Mouse (Mus musculus): ENCODE data around the gene Tbx21. TPM values are rescaled to one million over a fixed set of nuclear protein-coding genes. Genes with fewer than 3 reads are reported as not detected.

The Tbx21 gene
- polyA plus RNA-seq, 1 experiment from 2014 or later = 0.15 TPM

- no peak overlapping the region for H3K9ac ChIP-seq
- peaks cover 6% of the 10 kb centered on the region; the same call in 1 of the 2 replicates for H3K36me3 ChIP-seq
- peaks cover 7% of the 10 kb centered on the region; the same call in 1 of the 2 replicates for H3K4me1 ChIP-seq
- peaks cover 7% of the 10 kb centered on the region; the same call in 1 of the 2 replicates for H3K27me3 ChIP-seq
- H3K4me2 ChIP-seq (replicated peaks) = no peak overlapping the region
- ATAC-seq (ENCODE audit: insufficient number of reproducible peaks, low FRiP score, low TSS enrichment, low read depth) = no peak
- 61% methylated on average over 2 of the region's 2 CpGs for WGBS
- no peaks in the 10 kb centered on the region for H3K9me3 ChIP-seq (replicated peaks)
- H3K4me3 ChIP-seq (replicated peaks) = no peak overlapping the region
- H3K27ac ChIP-seq (replicated peaks) = no peak overlapping the region
Measured at GRCm38 (mm10) chr11:97131683-97132082, 16.6 kb upstream of the Tbx21 start.

DNA sequence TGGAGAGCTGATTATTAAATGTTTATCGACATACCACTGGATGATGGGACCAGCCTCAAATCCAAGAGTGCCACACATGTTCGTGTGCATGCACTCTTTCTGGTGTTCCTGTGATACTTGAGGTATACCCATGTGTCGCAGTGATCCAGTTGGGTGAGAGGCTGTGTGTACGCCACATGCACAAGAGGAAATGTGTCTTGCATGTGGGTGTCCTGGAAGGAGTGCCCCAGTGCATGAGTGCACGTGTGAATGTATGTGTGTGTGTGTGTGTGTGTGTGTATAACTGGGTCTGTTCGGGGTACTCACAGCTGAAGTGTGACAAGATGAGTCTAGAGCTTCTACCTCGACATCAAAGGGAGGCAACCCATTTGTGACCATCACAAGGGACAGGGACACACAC lies 15.2 kb upstream of the Tbx21 start:
- Histone ChIP-seq H3K4me3 (replicated peaks) (no peak overlapping the region), H3K9ac (no peak overlapping the region), H3K27me3 (peaks cover 7% of the 10 kb centered on the region; the same call in 1 of the 2 replicates), H3K27ac (replicated peaks) (no peak overlapping the region), H3K4me1 (peaks cover 12% of the 10 kb centered on the region; the same call in 1 of the 2 replicates), H3K4me2 (replicated peaks) (no peak overlapping the region), H3K9me3 (replicated peaks) (no peaks in the 10 kb centered on the region), H3K36me3 (no peaks in the 10 kb centered on the region)
- no peak for ATAC-seq (ENCODE audit: insufficient number of reproducible peaks, low FRiP score, low TSS enrichment, low read depth)
- WGBS = 80% methylated on average over 7 of the region's 7 CpGs

DNA sequence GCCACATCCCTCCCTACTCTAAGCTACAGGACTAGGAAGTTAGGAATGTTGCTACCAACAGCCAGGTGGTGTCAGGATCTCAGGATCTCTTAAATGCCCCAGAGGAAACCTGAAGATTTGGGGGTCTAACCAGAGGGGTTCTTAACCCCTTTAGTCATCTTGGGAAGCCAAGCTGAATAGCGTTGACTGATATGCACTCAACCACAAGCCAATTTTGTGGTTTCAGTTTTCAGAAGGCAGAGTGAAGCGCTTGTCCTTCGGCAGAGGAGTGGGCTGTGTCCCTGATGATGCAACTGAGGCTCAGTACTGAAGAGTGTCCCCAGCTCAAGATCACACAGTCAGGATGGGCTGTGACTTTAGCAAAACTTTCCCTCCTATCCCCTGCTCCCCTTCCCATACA lies 13.8 kb upstream of the Tbx21 start:
- Histone ChIP-seq H3K27me3 (peaks cover 4% of the 10 kb centered on the region; the same call in 1 of the 2 replicates), H3K9me3 (replicated peaks) (no peaks in the 10 kb centered on the region), H3K9ac (no peak overlapping the region), H3K4me3 (replicated peaks) (no peak overlapping the region), H3K4me2 (replicated peaks) (no peak overlapping the region), H3K36me3 (no peaks in the 10 kb centered on the region), H3K4me1 (peaks cover 12% of the 10 kb centered on the region), H3K27ac (replicated peaks) (no peak overlapping the region)
- WGBS = 37% methylated on average over 3 of the region's 3 CpGs
- ATAC-seq (ENCODE audit: insufficient number of reproducible peaks, low FRiP score, low TSS enrichment, low read depth) = no peak

DNA sequence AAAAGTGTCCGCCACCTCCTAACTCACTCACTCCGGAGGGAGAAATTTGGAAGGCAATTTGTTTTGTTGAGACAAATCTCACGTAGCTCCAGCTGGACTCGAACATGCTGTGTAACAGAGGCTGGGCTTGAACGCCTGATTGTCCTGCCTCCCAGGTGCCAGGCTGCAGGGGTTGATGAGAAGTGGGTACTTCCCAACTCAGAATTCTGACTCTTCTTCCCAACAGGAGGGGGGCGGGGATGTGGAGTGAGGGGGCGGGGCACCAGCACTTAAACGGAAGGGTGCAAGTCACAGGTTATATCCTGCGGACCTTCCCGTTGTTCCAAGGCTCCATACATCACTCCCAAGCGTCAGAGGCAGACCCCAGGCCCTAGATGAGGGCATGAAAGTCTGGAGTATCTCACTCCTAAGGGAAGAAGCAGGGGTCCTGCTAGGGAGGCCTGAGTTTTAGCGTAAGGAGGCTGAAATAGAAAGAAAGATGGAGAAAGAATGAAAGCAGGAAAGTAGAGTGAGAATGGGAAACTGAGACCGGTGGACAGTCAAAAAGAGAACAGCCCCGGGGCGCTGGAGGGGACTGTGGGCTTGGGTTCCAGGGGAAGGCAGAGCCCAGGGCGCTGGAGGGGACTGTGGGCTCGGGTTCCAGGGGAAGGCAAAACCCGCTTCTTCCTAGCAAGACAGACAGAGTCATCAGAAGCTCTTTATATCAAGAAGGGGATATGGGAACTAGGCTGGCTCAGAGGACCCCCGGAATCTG lies 12.5 kb upstream of the Tbx21 start:
- WGBS = 16% methylated on average over 19 of the region's 19 CpGs
- ATAC-seq (ENCODE audit: insufficient number of reproducible peaks, low FRiP score, low TSS enrichment, low read depth) = no peak
- no peaks in the 10 kb centered on the region for H3K9me3 ChIP-seq (replicated peaks)
- H3K27ac ChIP-seq (replicated peaks) = no peak overlapping the region
- peak overlapping the region; percentile 53 for H3K4me3 ChIP-seq (replicated peaks)
- H3K36me3 ChIP-seq = no peaks in the 10 kb centered on the region
- peak overlapping the region; percentile 95 for H3K4me2 ChIP-seq (replicated peaks)
- no peaks in the 10 kb centered on the region; the same call in 1 of the 2 replicates for H3K27me3 ChIP-seq
- peaks cover 16% of the 10 kb centered on the region for H3K4me1 ChIP-seq
- peak overlapping the region; percentile 40; the same call in 1 of the 2 replicates for H3K9ac ChIP-seq

GRCm38 (mm10) chr11:97126645-97127468 lies 11.7 kb upstream of the Tbx21 start:
- WGBS = 1% methylated on average over 32 of the region's 32 CpGs
- H3K9me3 ChIP-seq (replicated peaks) = no peaks in the 10 kb centered on the region

GRCm38 (mm10) chr11:97124266-97125036 lies 9.3 kb upstream of the Tbx21 start:
- Histone ChIP-seq H3K27me3 (no peaks in the 10 kb centered on the region; the same call in 1 of the 2 replicates), H3K9ac (no peak overlapping the region), H3K4me3 (replicated peaks) (no peak overlapping the region), H3K4me2 (replicated peaks) (no peak overlapping the region), H3K36me3 (no peaks in the 10 kb centered on the region), H3K9me3 (replicated peaks) (no peaks in the 10 kb centered on the region), H3K27ac (replicated peaks) (no peak overlapping the region), H3K4me1 (peaks cover 22% of the 10 kb centered on the region)
- no peak for ATAC-seq (ENCODE audit: insufficient number of reproducible peaks, low FRiP score, low TSS enrichment, low read depth)
- 58% methylated on average over 10 of the region's 10 CpGs for WGBS

More at GRCm38 (mm10) chr11:97126645-97127468, 11.7 kb upstream of the Tbx21 start:
- Histone ChIP-seq H3K4me2 (replicated peaks) (peak overlapping the region; percentile 95), H3K27me3 (no peaks in the 10 kb centered on the region; the same call in 1 of the 2 replicates), H3K27ac (replicated peaks) (0 out of 2 replicates have a peak overlapping the region, but pooled peaks have one; percentile 44), H3K9ac (peak overlapping the region; percentile 40), H3K4me1 (peaks cover 16% of the 10 kb centered on the region), H3K4me3 (replicated peaks) (peak overlapping the region; percentile 53), H3K36me3 (no peaks in the 10 kb centered on the region)
- ATAC-seq (ENCODE audit: insufficient number of reproducible peaks, low FRiP score, low TSS enrichment, low read depth) = peak; percentile 69; the same call in 1 of the 2 replicates

DNA sequence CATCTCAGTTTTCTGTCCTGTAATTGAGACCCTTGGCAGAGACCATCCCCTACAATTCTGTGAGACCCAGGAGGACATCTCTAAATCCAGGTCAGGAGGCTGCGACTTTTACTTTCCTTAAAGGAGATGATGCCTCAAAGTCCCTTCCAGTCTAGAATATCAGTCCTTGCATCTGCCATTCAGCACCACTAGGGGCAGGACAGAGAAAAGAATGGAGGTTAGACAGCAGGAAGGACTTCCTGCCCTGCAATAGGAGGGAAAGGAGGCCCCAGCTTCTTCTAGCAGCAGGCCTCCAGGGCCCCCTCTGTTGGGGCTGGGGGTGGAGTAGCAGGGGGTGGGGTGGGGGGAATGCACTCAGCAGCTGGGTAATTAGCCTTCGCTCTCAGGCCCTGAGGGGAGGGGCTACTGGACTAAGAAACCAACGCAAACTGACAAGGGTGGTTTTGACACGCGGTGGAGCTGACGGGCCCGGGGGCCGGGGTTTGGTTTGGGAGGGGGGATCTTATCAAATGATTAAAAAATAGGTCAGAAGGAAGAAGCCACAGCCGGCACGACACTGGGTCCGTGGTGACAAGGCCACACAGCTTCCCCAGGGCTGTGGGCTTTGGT lies 8.3 kb upstream of the Tbx21 start:
- no peaks in the 10 kb centered on the region for H3K9me3 ChIP-seq (replicated peaks)
- no peak overlapping the region for H3K9ac ChIP-seq
- ATAC-seq (ENCODE audit: insufficient number of reproducible peaks, low FRiP score, low TSS enrichment, low read depth) = no peak
- no peak overlapping the region for H3K27ac ChIP-seq (replicated peaks)
- no peak overlapping the region for H3K4me3 ChIP-seq (replicated peaks)
- 8% methylated on average over 11 of the region's 11 CpGs for WGBS
- H3K27me3 ChIP-seq = peaks cover 7% of the 10 kb centered on the region
- H3K4me1 ChIP-seq = peaks cover 22% of the 10 kb centered on the region
- no peak overlapping the region for H3K4me2 ChIP-seq (replicated peaks)
- H3K36me3 ChIP-seq = no peaks in the 10 kb centered on the region

DNA sequence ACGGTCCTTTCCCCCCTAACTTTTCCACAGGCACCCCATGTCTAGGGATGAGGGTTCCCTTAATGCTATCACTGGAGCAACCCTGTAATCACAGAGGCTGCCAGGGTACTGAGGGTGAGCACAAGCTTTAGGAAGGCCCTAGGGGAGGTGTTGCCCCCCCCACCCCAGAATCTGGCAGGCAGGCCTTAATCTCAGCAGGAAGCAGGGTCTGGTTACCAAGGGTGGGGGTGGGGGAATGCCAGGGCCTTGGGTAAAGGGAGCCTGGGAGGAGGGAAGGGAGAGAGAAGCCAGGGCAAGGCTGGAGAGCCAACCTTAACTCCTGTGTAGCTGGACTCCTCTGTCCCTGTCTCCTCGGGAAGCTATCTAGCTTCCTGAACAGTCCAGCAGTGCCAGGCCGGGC lies 5.5 kb upstream of the Tbx21 start:
- Histone ChIP-seq H3K9ac (no peak overlapping the region), H3K27ac (replicated peaks) (no peak overlapping the region), H3K4me3 (replicated peaks) (no peak overlapping the region), H3K4me1 (peaks cover 12% of the 10 kb centered on the region), H3K9me3 (replicated peaks) (no peaks in the 10 kb centered on the region), H3K27me3 (peaks cover 34% of the 10 kb centered on the region), H3K4me2 (replicated peaks) (no peak overlapping the region), H3K36me3 (no peaks in the 10 kb centered on the region)
- 52% methylated on average over 3 of the region's 3 CpGs for WGBS
- no peak for ATAC-seq (ENCODE audit: insufficient number of reproducible peaks, low FRiP score, low TSS enrichment, low read depth)

DNA sequence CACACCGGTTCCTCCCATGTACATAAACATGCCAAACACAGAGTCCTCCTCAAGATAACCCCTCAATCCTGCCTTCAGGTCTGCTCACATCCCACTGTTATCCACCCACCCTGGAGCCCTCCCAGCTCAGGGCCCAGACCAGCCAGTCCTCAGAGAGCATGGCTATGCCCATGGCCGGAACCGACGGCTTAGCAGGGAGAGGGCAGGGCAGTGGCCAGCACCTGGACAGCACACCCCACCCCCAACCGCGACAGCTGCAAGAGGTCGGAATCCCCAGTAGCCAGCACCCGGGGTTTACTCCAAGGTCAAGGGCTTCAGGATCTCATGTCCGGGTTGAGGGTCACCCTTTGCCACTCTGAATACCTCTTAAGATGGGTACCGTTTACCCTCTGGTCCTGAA lies 5.1 kb upstream of the Tbx21 start:
- 49% methylated on average over 10 of the region's 10 CpGs for WGBS
- no peak overlapping the region for H3K4me3 ChIP-seq (replicated peaks)
- peaks cover 16% of the 10 kb centered on the region for H3K4me1 ChIP-seq
- no peaks in the 10 kb centered on the region for H3K9me3 ChIP-seq (replicated peaks)
- no peak overlapping the region for H3K9ac ChIP-seq
- peaks cover 38% of the 10 kb centered on the region for H3K27me3 ChIP-seq
- H3K27ac ChIP-seq (replicated peaks) = no peak overlapping the region
- H3K4me2 ChIP-seq (replicated peaks) = no peak overlapping the region
- ATAC-seq (ENCODE audit: insufficient number of reproducible peaks, low FRiP score, low TSS enrichment, low read depth) = no peak
- no peaks in the 10 kb centered on the region for H3K36me3 ChIP-seq

- no peaks in the 10 kb centered on the region for H3K9me3 ChIP-seq (replicated peaks)
- no peaks in the 10 kb centered on the region for H3K36me3 ChIP-seq
- peaks cover 69% of the 10 kb centered on the region for H3K27me3 ChIP-seq
- peaks cover 23% of the 10 kb centered on the region for H3K4me1 ChIP-seq
- peak overlapping the region; percentile 82 for H3K4me2 ChIP-seq (replicated peaks)
- H3K4me3 ChIP-seq (replicated peaks) = peak overlapping the region; percentile 43
- WGBS = 11% methylated on average over 11 of the region's 11 CpGs
- no peak overlapping the region for H3K27ac ChIP-seq (replicated peaks)
- no peak for ATAC-seq (ENCODE audit: insufficient number of reproducible peaks, low FRiP score, low TSS enrichment, low read depth)
- no peak overlapping the region for H3K9ac ChIP-seq
Measured at GRCm38 (mm10) chr11:97115797-97116196, 666 bp upstream of the Tbx21 start.
